Mouse (Mus musculus) bone marrow macrophage, adult 2 months (primary cell): ENCODE measurements around the gene Nsmce3.

Experiments
- CTCF ChIP-seq: IDR thresholded peaks from 2 replicates; pipeline ENCODE4 v1.5.1; 2012; ENCODE audit warnings: low read depth, mild to moderate bottlenecking, low read length, moderate library complexity
- POLR2A ChIP-seq: IDR thresholded peaks from 2 replicates; pipeline ENCODE4 v1.6.1; 2012; ENCODE audit warnings: mild to moderate bottlenecking, low read depth, low read length, borderline replicate concordance

DNA sequence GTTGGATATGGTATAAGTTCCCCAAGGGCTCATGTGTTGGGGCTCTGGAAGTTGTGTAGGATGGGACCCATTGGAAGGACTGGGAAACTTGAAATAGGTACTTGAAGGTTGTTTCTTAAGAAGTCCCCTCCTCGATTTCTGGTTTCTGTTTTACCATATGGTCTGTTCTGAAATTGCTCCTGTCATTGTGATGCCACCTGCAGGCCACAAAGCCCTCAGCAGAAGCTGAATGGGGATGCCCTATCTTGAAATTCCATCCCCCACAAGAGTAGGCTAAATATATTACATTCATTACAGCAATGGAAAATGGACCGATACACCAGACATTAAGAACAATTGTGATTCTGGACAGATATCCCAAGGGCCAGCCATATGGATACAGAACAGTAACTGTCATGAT is 37.4 kb upstream of the Nsmce3 start:
- TF ChIP-seq POLR2A: no peak
- no peak for TF ChIP-seq CTCF
